Mouse (Mus musculus) embryo, embryonic 11 days (tissue): ENCODE data around the gene Elavl2.
A peak's percentile ranks its signal among the peaks of the same experiment; 100 is the strongest.

Source experiments
- DNase-seq: peaks from one replicate; pipeline ENCODE4 v3.0.0-alpha.2; 2015

Gene Elavl2

DNA sequence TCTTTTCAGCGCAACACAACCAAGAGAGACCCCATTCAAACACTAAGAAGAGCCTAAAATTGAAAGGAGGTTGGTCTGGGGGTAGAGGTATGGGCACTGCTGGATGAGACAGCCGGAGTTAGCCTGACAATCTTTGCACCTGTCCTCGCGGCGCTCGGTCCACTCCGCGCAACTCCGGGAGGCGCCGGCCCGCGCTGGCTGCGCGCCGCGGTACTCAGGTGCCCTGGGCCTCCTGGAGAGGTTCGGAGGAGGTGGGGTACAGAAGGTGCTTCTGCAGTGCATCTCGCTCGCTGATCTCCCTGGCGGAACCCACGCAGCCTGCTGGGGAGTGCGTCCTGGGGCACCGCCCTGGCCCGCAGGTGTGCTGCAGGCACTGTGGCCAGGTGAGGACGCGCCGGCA is at the start of gene Elavl2:
Gene Elavl2 (minus strand): TSS at position 363 of the 400 bp plus-strand sequence.
- DNase-seq: peak; percentile 25

DNA sequence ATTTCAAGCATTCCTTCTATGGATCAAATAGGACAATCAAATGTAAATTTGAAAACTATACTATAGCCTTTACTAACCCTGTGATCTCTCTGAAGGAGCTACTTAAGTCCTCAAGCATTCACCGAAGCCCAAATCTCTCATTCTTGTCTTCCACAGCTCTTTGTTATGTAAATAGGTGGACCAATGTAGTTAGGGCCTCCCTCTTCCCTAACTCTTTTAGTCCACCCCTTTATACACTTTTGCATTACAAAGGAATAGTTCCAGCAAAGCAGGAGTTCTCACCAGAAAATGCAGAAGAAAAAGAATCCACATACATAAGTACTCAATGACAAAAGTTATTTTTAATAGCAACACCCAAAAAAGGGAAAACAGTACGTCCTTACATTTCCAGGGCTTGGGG is 47.3 kb upstream of the Elavl2 start:
- peak; percentile 19 for DNase-seq

DNA sequence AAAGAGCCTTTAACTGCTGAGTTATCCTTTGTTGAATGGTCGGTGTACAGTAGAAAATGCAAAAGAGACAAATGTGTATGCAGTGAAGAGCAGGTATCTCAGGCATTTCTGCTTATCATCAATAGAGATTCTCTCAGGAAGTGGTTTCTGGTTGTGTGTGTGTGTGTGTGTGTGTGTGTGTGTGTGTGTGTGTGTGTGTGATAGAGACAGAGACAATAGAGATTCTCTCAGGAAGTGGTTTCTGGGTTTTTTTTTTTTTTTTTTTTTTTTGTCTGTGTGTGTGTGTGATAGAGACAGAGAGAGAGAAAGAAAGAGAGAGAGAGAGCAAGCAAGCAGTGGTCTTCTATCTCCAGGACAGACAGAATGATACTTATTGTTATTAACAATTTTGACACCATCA is 15.0 kb upstream of the Elavl2 start:
- DNase-seq: no peak

DNA sequence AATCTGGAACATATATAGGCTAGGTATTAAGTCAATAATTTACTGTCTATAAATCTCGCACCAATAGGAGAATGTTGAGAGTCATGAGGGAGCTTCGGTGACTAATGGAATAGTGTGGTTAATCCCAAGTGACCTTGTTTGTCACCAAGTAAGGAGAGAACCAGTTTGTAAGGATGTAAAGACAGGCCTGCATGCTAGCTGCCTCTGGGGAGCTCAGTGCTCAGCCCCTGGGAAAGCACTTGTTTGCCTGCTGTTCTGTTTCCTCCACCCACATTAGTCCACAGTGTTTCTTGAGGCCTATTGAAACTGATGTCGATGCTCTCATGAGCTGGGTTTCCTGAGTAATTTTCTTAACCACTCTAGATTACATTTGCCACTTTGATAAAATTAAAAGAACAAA is 4.5 kb upstream of the Elavl2 start:
- no peak for DNase-seq

DNA sequence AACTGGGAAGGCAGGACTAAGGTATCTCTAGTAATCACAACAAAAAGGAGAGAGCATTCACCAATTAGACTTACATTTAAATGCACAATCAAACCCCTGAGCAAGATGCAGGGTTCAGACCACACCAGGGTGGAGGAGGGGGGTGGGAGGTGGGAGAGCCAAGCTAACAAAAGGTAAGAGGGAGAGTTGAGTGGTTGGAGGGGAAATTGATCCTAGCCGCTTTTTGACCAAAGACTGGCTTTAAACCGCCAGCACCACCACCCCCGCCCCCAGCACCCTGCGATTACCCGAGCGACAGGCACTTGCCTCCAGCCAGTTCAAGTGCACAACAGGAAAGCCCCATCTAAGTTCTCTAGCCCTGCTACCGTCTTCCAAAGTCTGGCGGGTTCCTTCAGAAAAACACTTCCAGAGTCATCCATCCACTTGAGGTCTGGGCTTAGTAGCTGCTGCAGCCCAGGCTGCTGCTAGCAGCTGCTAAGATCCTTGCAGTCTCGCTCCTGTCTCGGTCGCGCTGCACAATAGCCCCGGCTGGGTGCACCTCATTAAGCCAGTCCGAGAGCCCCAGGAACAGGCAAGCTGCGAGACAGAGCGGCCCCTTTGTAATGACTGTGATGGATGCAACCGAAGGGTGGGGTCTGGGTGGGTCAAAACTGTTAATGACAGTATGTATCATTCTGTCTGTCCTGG is 932 bp downstream of the Elavl2 start:
- DNase-seq: peak; percentile 82

DNA sequence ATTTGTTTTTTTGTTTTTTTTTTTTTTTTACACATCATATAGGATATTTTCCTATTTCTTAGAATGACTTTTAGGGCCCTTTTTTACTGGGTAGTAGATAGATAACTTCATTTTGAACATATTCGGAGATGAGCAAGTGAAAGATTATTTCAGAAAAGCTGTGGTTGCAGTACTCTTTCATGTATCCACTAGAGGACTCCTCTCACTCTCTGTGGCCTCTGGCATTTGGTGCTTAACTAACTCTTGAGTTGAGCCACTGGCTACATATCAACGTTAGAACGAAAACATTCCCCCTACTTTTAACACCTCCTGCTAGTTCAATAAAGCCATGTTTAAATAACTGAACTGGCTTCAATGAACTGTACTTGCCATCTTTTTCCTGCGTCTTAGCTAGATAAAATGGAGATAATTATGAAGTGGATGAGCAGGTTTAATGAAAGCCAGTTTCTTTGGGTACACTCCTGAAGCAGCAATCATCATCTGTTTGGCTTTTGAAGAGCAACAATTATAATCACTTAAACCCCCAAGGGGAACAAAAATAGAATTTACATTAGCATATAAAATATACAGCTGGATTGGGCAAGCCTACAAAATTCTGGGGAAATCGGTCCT is 8.5 kb downstream of the Elavl2 start:
- no peak for DNase-seq

DNA sequence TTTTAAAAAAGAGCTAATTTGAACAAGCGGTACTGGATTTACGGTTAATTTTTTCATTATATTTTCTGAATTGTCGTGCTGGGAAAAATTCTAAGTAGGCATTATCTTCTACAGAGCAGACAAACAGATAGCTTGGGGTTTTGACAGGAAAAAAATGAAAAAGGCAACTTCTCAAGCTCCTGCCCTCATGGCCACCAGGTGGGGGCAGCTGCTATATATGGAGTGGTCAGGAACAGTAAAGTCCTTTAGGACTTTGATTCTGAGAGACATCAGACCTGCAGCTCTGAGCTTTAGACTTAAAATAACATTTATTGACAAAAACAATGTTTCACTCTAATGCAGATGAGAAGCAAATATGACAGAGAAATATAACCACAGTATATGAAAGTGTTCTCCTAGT is 12.9 kb downstream of the Elavl2 start:
- DNase-seq: no peak

DNA sequence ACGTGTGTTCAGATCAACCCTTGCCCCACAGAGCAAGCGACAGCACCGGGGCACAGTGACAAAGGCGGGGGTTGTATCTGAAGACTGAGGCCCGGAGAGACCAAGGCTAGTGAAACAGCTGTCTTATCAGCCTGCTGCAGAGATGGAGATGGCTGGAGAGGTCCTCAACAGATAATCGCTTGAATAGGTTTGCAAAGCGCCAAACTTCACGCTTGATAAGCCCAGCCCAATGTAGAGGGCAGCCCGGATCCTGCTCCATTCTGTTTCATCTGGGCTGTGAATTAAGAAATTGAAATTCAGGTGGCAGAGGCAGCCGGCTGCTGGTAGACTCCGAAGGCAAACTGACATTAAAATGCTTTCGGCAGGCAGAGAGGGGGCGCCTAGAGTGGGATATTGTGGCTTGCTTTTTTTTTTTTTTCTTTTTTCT is 19.4 kb downstream of the Elavl2 start:
- peak; percentile 45 for DNase-seq

DNA sequence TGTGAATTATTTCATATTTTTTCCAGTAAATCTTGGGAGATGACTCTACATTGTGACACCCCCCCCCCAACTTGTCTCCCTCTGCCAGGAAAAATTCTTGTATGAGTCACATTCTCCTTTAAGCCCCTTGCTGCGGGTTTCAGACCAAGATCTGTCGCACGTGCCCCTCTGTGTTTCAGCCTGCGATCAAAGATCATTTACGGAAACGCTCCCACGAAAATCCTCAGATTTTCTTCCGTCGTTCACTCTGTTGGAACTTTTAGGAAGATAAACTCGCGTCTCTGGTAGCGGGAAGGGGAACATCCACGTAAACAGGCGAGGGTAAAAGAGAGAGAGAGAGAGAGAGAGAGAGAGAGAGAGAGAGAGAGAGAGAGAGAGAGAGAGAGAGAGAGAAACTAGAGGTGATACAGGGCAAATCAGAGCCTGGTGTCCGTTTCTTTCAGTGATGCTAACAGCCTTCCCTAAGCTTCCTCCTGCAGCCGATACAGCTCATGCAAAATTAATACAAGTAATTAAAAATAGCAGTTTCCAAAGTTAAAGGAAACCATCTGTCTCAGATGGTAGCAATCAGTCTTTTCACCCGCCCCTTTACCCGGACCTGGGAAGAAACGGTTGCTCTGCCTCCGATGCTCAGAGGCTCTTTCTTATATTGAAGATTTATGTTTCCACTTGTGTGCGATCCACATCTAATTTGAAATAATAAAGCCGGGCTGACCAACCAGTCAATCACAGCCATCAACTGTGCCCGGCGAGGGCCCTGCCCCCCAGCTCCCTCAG is 20.1 kb downstream of the Elavl2 start:
- DNase-seq: no peak

DNA sequence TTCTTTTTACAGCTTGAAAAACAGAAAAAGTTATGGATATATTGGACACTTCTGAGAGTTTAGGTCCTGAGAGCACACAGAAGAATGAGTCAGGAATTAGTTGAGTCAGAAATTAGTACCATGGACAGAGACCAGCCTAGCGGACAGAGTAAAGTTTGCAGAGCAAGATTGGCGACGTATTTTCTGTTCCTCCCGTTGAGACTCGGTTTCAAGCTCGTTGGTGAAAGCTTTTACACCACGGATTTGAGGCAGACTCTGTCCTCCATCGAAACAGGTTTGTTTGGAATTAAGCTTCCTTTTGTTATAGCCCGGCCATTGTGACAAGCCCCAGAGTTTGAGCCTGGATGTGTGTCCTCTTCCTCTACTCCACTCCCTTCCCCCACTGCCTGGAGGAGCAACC is 21.0 kb downstream of the Elavl2 start:
- DNase-seq: peak; percentile 78

DNA sequence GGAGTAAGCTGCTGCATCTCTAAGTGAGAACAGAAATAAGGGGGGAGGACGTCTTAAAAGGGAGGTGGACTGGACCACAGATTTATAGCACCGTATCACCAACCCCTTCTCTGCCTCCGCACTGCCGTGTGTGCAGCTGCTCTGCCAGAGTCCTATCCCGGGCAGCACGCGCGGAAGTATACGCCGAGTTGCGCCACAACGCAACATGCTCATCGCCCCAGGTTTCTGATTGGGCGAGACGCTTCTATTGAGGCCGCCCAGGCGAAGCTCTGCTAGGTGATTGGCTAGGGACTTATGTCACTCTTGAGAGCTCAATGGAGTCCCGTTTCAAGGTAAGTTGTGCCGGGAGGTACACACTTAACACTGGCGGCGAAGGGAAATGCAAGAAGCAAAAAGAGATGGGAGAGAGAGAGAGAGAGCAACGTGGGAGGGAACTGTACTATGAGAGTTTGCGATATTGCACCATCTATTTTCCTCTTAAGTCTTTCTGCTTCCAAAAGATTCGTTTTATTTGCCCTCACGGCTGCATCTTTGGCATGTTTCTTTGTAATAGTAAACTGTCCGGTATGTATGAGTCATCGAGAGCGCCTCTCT is 24.2 kb downstream of the Elavl2 start:
- DNase-seq: peak; percentile 99

DNA sequence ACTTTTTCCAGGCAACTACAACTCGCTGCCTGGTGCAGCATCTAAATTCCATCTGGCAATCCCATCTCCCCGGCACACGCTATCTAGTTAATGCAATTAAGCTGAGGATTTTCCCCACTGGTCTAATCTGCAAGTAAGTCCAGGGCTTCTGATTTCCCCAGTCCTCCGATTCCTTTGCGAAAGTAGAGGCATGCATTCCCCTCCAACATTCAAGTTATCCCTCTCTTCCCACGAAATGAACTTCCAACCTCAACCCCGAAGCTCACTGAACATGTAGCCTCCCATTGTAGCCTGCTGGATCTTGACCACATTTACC is 25.3 kb downstream of the Elavl2 start:
- DNase-seq: no peak

DNA sequence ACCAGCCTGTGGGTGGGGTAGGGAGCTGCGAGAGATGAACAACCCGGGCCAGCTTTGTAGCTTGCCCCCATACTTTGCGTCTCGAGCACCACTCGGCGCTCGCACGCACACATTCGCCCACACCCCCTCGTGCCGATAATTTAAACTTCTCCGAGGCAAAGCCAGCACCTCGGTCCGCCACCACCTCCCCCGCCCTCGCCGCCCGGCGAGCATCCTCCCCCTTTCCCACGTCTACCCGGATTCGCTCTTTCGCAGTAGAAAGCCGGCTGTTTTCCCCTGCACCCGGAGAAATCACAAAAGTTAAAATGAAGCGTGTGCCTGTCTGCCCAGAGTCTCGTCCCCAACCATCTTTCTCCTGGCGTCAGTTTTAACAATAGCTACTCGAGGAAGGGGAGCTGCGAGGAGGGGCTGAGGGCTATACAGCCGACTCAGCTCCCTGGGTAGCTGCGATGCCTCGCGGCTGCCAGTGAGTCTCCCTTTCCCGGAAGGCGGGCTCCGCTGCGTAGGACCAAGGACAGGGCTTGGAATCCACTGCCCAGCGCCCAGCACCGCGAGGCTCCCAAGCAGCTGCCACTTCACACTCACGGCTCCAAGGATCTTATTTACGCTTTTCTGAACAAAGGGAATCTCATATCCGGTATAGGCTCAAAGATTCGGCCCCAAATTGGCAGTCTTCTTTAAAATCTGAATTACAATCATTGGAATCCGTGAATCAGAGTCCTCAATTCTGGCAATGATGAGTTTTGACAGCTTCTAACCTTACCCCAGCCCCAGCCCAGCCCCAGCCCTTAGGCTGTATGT is 25.8 kb downstream of the Elavl2 start:
- DNase-seq: peak; percentile 81

DNA sequence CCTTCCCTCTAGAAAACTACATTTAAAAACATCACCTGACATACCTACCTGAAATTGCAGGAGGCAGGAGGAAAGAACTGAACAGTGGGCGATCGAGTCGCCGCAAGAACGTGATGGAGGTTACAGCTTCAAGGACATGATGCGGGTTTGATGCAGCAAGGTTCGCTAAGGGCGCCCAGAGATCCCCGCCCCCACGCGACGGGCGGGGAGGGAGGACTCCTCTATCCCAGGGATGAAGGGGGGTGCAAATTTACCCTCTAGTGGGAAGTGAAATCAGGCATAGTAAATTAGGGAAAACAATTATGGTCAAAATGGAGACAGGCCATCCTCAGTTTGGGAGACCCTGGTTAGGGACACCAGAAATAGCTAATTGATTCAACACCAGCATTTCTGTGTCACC is 27.7 kb downstream of the Elavl2 start:
- DNase-seq: no peak

DNA sequence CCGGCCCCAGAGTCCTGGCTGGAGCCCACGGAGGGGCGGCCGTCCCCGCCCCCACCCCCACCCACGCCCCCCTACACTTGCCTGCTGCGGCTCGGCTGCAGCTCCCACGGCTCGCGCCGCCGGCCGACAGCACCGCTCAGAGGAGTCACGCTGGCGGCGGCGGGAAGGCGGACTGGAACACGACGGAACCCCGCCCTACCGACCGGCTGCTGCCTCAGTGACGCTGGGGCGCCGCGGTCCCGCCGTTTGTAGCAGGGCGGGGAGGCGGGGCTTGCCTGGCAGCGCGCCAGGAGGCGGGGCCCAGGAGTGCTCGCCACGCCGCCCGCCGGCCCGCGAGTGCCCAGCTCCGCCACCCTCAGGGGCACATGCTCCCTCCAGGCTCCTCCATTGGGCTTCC is 28.8 kb downstream of the Elavl2 start:
- peak; percentile 90 for DNase-seq

DNA sequence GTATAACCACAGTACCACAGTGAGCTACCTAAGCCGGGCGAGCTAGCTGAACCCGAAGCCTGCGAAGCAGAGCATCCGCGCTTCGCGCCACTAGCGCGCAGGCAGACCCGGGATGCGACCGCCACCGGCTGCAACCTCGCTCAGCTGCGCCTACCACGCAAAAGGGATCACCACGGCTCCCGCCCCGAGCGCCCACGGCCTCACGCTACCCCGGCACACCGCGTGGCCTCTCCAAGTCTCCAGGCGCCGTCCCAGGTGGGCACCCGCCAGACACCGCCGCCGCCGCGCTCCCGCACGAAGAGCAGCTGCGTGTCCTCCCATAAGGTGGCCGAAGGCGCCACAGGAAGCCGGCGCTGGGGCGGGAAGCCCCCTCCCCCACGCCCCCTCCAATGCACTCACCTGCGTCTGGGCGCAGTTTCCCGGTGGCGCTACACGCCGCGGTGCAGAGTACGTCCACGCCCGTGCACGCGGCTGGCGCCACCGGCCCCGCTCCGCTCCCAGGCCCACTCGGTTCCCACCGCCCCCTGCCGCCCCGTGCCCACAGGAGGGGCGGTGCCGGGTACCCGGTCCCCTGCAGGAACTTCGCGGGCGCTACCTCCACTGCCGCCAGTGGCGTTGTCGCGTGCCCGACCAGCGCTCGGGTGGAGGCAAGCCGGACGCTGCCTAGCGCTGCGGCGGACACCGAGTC is 29.3 kb downstream of the Elavl2 start:
- DNase-seq: peak; percentile 62

DNA sequence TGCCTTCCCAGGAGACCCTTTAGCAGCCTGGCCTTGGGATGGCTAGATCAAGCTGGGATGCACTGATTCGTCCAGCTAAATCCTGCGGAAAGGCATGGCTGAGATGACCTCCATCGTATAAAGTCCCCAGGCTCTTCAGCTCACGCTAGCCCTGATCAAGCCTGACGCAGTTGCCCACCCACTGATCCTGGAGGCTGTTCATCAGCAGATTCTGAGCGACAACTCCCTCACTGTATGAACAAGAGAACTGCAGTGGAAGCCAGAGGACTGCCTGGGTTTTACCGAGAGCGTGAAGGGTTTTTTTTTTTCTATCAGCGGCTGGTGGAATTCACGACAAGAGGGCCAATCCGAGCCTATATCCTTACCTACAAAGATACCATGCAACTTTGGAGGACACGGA is 35.3 kb downstream of the Elavl2 start:
- no peak for DNase-seq

DNA sequence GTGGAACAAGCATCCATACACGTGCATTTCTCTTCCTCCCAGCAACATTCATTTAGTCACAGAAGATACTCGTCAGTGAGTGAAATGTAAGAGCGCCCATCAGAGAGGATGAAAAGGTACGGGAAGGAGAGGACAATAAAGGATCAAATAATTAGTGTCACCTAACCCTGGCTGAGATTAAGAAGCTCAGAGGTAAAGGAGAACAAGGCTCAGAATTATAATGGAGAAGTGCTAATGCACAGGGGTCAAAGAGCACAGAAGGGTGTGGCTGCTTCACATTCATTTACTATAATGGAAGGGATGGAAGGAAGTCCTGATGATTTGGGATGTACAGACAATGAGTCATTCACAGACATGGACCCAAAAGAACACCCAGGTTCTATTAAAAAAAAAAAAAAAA is 36.6 kb downstream of the Elavl2 start:
- no peak for DNase-seq

DNA sequence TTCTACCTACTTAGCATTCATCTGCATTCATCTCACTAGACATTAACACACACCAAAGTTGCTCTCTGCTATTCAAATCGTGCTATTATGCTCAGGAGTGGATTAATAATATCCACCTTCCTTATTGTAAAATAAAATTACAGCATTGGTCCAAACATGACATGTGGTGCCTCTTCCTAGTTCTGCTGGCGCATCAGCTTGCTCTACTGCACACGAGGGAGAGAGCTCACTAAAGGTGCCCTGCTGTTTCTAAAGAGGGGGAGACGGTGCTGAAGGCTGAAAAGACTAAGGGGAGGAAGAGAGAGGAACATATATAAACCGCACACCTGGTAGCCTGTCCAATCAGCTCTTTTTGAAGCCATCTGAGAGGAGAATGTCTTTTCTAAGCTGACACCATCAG is 38.1 kb downstream of the Elavl2 start:
- DNase-seq: no peak

DNA sequence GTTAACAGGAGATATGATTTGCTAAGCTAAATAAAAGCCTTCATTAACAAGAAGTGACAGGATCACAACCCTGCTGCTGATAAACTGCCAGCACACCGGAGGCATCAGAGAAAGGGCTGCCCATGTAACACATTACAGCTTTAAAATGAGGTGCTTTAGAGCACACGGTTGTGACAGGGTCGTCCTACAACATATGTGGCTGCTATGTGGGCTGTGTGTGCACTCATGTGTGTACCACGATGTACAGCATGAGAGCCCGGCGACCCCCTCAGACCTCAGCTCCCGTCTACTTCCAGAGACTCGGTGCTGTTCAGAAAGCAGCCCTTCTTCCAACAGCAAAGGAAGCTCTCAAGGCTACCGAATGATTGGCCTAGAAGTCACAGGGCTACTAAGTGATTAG is 47.4 kb downstream of the Elavl2 start:
- no peak for DNase-seq

DNA sequence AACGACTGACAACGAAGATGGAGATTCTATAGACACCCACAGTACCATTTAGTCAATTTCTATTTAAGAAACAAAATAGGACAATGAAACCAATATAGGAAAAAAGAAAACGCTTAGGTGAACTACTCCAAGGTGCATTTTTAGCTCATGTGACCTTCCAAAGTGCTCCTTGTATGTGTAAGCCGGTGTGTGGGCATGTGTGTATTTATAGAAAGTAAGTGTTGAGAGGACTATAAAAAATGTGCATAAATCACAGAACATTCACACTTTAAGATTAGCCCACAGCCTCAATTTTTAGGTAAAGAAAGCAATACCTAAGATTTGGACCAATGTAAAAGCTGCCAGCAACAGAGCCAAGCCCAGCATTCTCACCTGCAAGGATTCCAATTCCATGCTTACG is 51.0 kb downstream of the Elavl2 start:
- no peak for DNase-seq

DNA sequence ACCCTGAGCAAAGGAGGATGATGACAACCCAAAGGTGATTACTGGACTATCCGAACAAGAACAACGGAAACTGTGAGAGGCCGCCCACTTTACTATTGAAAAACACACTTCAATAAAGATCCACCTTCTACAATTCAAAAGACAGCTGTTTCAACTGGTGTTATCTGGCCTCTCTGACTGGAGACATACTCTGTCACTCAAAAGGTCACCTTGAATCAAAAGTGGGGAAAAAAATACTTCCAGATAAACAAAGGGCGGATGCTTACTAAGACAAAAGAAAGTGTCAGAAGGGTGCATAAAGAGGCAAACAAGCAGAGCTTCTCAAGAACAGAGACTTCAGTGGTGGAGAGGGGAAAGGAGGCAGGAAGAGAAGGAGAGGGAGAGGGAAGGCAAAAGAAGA is 66.4 kb downstream of the Elavl2 start:
- no peak for DNase-seq

DNA sequence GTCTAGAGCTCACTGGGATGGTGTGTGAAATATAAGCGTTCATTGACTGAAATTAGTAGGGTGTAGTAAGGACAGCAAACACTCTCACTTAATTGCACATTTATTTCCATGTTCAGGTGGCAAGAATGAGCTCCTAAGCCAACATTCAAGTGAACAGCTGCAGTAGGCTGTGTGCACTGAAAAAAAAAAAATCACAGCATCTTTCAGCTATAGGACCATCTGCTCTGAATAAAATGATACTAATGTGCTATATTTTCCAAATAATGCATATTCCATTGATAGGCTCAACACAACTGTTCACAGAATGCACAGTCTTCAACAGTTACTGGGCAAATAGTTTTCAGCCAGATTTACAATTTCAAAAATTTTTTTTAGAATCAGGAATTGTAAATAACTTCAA is 89.8 kb downstream of the Elavl2 start:
- no peak for DNase-seq
